Comparison of ENCODE assay signal across 12 mouse cellular contexts in genomic region chr13:98819094-98819493, GRCm38 (mm10). TPM values are rescaled to one million over a fixed set of nuclear protein-coding genes. Genes with fewer than 3 reads are reported as not detected.
DNase-seq lines count a peak whose midpoint lies in the region; ATAC-seq and TF ChIP-seq lines count a peak whose summit lies in the region.
"Had no signal": no experiment of that assay in that cellular context is flagged by ENCODE, and none has a peak within 500 bp of the region (broad histone marks: within the 10 kb centered on the region; RNA-seq: fewer than 3 reads in every experiment).

No protein-coding gene starts in this region.

- TF ChIP-seq EP300 in liver, postnatal 0 days (IDR thresholded peaks at IDR 0.05; ENCODE audit: low read depth): no peak

- H3K36me3 ChIP-seq in liver, postnatal 0 days (replicated peaks; ENCODE audit: insufficient read depth, low read length): no peaks in the 10 kb centered on the region
- no peaks in the 10 kb centered on the region for H3K36me3 ChIP-seq in intestine, embryonic 15.5 days
- no peaks in the 10 kb centered on the region for H3K36me3 ChIP-seq in stomach, embryonic 15.5 days
- H3K36me3 ChIP-seq: embryonic facial prominence, embryonic 12.5 days; hindbrain, embryonic 12.5 days; liver, embryonic 12.5 days; neural tube, embryonic 13.5 days had no signal

- ATAC-seq in liver, postnatal 0 days: no peak
- ATAC-seq in intestine, embryonic 15.5 days: no peak
- no peak for ATAC-seq in stomach, embryonic 15.5 days (ENCODE audit: insufficient read depth, low FRiP score, low read depth)
- ATAC-seq: liver, embryonic 12.5 days had no signal

- H3K4me3 ChIP-seq in liver, postnatal 0 days (ENCODE audit: low read depth, low read length): no peak overlapping the region
- no peak overlapping the region for H3K4me3 ChIP-seq in intestine, embryonic 15.5 days (replicated peaks)
- no peak overlapping the region for H3K4me3 ChIP-seq in stomach, embryonic 15.5 days (replicated peaks)
- H3K4me3 ChIP-seq: embryonic facial prominence, embryonic 12.5 days; hindbrain, embryonic 12.5 days; liver, embryonic 12.5 days; neural tube, embryonic 13.5 days had no signal

- no peak overlapping the region for H3K4me2 ChIP-seq in liver, postnatal 0 days (ENCODE audit: low read depth, low read length)
- no peak overlapping the region for H3K4me2 ChIP-seq in intestine, embryonic 15.5 days (replicated peaks)
- no peak overlapping the region for H3K4me2 ChIP-seq in stomach, embryonic 15.5 days
- H3K4me2 ChIP-seq: embryonic facial prominence, embryonic 12.5 days; hindbrain, embryonic 12.5 days; liver, embryonic 12.5 days; neural tube, embryonic 13.5 days had no signal

- H3K27me3 ChIP-seq in liver, postnatal 0 days (ENCODE audit: insufficient read depth, low read length): no peaks in the 10 kb centered on the region
- H3K27me3 ChIP-seq in intestine, embryonic 15.5 days (replicated peaks): no peaks in the 10 kb centered on the region
- no peaks in the 10 kb centered on the region for H3K27me3 ChIP-seq in stomach, embryonic 15.5 days (replicated peaks)
- H3K27me3 ChIP-seq: embryonic facial prominence, embryonic 12.5 days; hindbrain, embryonic 12.5 days; liver, embryonic 12.5 days; neural tube, embryonic 13.5 days had no signal

- H3K9me3 ChIP-seq in liver, postnatal 0 days (ENCODE audit: low read length): no peaks in the 10 kb centered on the region
- H3K9me3 ChIP-seq in intestine, embryonic 15.5 days: no peaks in the 10 kb centered on the region
- no peaks in the 10 kb centered on the region for H3K9me3 ChIP-seq in stomach, embryonic 15.5 days
- H3K9me3 ChIP-seq: embryonic facial prominence, embryonic 12.5 days; hindbrain, embryonic 12.5 days; liver, embryonic 12.5 days; neural tube, embryonic 13.5 days had no signal

- H3K27ac ChIP-seq in liver, postnatal 0 days (ENCODE audit: low read depth): peak overlapping the region; percentile 58
- peak overlapping the region; percentile 76 for H3K27ac ChIP-seq in intestine, embryonic 15.5 days
- peak overlapping the region; percentile 68; the same call in 1 of the 2 replicates for H3K27ac ChIP-seq in stomach, embryonic 15.5 days
- H3K27ac ChIP-seq: embryonic facial prominence, embryonic 12.5 days; hindbrain, embryonic 12.5 days; liver, embryonic 12.5 days; neural tube, embryonic 13.5 days had no signal

- H3K4me1 ChIP-seq in liver, postnatal 0 days (ENCODE audit: insufficient read depth): peaks cover 6% of the 10 kb centered on the region; the same call in 1 of the 2 replicates
- peaks cover 4% of the 10 kb centered on the region for H3K4me1 ChIP-seq in intestine, embryonic 15.5 days (replicated peaks)
- peaks cover 8% of the 10 kb centered on the region; the same call in 1 of the 2 replicates for H3K4me1 ChIP-seq in stomach, embryonic 15.5 days
- H3K4me1 ChIP-seq: embryonic facial prominence, embryonic 12.5 days had no signal

- H3K9ac ChIP-seq in liver, postnatal 0 days (replicated peaks): no peak overlapping the region
- no peak overlapping the region for H3K9ac ChIP-seq in intestine, embryonic 15.5 days
- H3K9ac ChIP-seq in stomach, embryonic 15.5 days: no peak overlapping the region
- H3K9ac ChIP-seq: embryonic facial prominence, embryonic 12.5 days; hindbrain, embryonic 12.5 days; liver, embryonic 12.5 days; neural tube, embryonic 13.5 days had no signal

- no peak for DNase-seq in liver, postnatal 0 days
- DNase-seq in liver: no peak
- DNase-seq in adipocyte (ENCODE audit: low spot score): peak; percentile 70
- DNase-seq in layer of hippocampus, postnatal 36 days: no peak
- no peak for DNase-seq in T-cell, adult 2 months (ENCODE audit: low spot score)
- DNase-seq: cerebellum, adult 11-12 months had no signal

- 45% methylated on average over 2 of the region's 2 CpGs for WGBS in liver, postnatal 0 days (ENCODE audit: insufficient replicate concordance)
- WGBS in intestine, embryonic 15.5 days: 37% methylated on average over 2 of the region's 2 CpGs
- 54% methylated on average over 2 of the region's 2 CpGs for WGBS in stomach, embryonic 15.5 days

- TF ChIP-seq CTCF in liver, postnatal 0 days (IDR thresholded peaks at IDR 0.05; ENCODE audit: low read depth): no peak

RNA-seq across cellular contexts. Expression of gene Fcho2, which starts 3.8 kb away (rescaled TPM):
- polyA plus RNA-seq in liver, postnatal 0 days (2015; fragmentation: Nextera tagmentation; extraction: Ambion mirVana): 16.6 and 16.7 TPM in 2 replicates
- polyA plus RNA-seq in intestine, embryonic 15.5 days (2015; fragmentation: Nextera tagmentation; extraction: Ambion mirVana): 35.7 and 38.6 TPM in 2 replicates
- polyA plus RNA-seq in stomach, embryonic 15.5 days (2015; fragmentation: Nextera tagmentation; extraction: Ambion mirVana): 41.6 and 47.8 TPM in 2 replicates
- total RNA-seq in layer of hippocampus, postnatal 36 days (2021): 10 to 100 TPM; 37.3 to 52.1 TPM
